ENCODE assay signal across 11 mouse cellular contexts in genomic region chr13:93814081-93814480, GRCm38 (mm10).
"Had no signal": no experiment of that assay in that cellular context is flagged by ENCODE, and none has a peak within 500 bp of the region (broad histone marks: within the 10 kb centered on the region; RNA-seq: fewer than 3 reads in every experiment).

No protein-coding gene starts in this region.

- H3K9ac ChIP-seq: neural tube, embryonic 13.5 days; neural tube, embryonic 15.5 days; stomach, embryonic 15.5 days had no signal

- H3K27ac ChIP-seq: neural tube, embryonic 13.5 days; neural tube, embryonic 15.5 days; stomach, embryonic 15.5 days; stomach, postnatal 0 days had no signal

- H3K4me2 ChIP-seq: neural tube, embryonic 13.5 days; neural tube, embryonic 15.5 days; stomach, embryonic 15.5 days had no signal

- H3K4me3 ChIP-seq: neural tube, embryonic 13.5 days; neural tube, embryonic 15.5 days; stomach, embryonic 15.5 days had no signal

- H3K36me3 ChIP-seq: neural tube, embryonic 13.5 days; neural tube, embryonic 15.5 days; stomach, embryonic 15.5 days had no signal

- DNase-seq: retina, postnatal 1 day; right cerebral cortex, adult 18-20 months; right cerebral cortex, postnatal 14 days; right cerebral cortex, postnatal 25 days; right cerebral cortex, postnatal 4 days; spleen, adult 18-20 months; thymus, adult 2 months had no signal

- H3K4me1 ChIP-seq: neural tube, embryonic 13.5 days; neural tube, embryonic 15.5 days; stomach, embryonic 15.5 days had no signal

- H3K27me3 ChIP-seq: neural tube, embryonic 13.5 days; neural tube, embryonic 15.5 days; stomach, embryonic 15.5 days had no signal

- H3K9me3 ChIP-seq: neural tube, embryonic 13.5 days; neural tube, embryonic 15.5 days; stomach, embryonic 15.5 days had no signal
